Mouse (Mus musculus) thymus, postnatal 36 days (tissue): ENCODE results near the gene Cdk2ap2.
"Not testable (repeated sequence)": the region's sequence is repeated elsewhere in the genome, so short reads cannot be mapped to it uniquely, and the experiment has no call there.

Source experiments
- DNase-seq, 2 experiments: peaks; one replicate each; pipeline ENCODE4 v3.0.0; 2022; ENCODE audit warnings: mixed read lengths in 2 of 2

Gene Cdk2ap2

DNA sequence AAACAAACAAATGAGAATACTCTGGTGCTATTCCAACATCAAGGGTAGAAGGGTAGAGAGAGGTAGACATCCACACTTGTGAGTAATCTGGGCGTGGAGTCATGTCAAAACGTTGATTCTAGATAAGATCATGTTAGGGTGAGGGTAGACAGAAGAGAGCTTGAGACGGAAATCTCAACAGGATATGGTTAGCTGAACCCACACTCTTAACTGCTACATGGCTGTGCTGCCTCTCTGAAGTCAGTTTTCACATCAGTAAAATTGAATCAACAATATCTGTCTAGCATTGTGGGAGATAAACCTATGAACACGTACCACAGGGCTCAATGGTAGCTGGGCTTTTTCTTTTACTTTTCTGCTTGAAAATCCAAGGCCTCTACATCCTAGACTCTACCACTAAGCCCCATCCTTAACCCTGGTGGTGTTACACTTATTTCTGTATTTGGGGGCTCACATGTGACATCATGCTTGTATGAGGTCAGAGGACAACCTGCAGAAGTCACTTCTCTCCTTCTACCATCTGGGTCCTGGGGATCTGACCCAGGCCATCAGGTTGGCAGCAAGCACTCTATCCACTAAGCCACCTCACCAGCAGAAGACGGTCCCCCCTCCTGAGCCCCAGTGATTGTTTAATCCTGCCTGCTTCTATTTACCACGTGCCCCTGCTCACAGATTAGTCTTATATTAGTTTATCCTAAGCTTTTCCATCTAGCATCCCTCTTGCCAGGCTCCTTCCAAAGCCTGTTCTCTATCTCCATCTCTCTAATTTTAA, 22.9 kb downstream of the Cdk2ap2 start:
- no peak for DNase-seq

DNA sequence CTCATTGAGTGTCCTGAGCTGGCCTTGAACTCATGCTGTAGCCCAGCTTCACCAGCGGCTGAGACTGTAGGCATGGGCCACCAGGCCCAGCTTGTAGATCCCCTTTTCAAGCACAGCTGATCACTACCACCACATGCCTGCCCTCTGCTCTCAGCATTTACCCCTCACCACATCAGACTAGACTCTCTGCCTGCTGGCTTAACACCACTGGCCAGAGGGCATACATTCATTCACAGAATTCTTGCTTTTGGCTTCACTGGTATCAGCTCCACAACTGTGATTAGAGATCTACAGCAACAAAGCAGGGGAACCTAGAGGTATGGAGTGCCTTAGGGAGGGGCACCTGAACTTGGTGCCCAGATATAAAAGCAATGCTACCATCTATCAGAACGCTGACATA, 23.5 kb downstream of the Cdk2ap2 start:
- no peak for DNase-seq

DNA sequence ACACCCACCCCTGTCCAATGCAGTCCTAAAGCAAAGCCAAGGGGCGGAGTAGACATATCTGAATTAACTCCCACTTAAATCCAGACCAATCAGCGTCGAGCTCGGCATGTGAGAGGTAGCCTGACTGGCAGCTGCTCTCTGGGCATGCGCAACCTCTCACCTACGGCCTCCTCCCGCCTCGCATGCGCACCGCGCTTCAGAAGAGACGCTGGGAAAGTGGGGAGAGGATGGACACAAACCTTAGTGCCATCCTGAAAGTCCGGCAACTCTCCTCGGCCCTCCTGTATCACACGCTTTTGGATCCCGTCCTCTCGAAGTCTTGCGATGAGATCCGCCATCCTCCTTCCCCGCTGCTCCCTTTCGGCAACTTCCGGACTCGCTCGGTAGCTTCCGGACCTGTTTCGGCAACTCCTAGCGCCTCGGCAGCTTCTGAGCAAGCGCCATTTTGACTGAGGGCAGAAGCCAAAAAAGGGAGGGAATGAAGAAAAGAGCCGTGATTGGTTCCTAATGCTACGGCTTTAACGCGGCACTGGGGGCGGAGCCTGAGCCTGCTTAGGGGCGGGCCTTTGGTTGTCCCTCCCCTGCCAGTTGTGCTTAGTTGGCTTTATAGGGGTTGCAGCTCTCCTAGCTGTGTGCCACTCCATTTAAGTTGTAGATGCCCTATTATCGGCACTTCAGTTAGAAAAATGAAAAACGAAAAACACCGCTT, 24.3 kb downstream of the Cdk2ap2 start:
- DNase-seq: peak; percentile 98 to 99

DNA sequence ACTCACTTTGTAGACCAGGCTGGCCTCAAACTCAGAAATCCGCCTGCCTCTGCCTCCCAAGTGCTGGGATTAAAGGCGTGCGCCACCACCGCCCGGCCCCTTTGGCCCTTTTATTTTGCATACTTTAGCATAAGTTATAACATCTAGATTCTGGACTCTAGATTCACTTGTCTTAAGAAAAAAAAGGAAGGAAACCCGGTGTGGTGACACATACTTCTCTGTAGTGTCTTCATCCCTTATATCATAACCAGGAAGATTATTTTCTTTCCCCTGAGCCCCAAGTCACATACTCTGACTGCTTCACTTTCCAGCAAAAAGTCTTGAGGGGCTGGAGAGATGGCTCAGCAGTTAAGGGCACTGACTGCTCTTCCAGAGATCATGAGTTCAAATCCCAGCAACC, 24.9 kb downstream of the Cdk2ap2 start:
- DNase-seq: not testable (repeated sequence)

DNA sequence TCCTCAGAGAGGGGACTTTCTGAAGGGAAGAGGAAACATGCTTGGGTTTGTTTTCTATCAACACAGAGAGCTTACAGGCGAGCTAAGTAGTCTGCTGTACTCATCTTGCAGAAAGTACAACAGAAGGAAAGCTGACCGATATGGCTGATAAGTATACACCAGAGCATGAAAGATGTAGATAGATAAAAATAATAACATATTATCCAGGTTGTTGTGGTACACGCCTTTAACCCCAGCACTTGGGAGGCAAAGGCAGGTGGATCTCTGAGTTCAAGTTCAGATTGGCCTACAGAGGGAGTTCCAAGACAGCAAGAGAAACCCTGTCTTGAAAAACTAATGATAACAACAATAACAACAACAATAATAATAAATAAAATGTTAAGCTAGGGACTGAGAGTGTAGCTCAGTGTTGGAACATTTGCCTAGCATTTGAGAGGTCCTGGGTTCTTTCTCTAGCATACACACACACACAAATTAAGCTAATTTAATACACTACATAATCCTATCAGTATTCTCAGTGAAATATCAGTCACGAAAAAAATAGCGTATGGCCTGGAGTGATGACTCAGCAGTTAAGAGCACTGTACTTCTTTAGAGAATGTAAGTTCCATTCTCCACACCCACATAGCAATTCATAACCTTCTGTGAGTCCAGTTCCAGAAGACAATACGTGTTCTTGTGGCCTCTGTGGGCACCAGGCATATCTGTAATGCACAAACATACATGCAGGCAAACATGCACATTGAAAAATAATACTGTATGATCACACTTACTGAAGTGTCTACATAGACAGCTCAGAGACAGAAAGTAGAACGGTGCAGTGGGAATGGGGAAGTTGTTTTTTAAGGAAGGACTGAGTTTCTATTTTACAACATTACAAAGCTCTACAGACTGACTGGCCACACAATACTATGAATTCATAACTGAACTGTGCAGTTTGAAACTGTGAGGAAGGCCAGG, 25.7 kb downstream of the Cdk2ap2 start:
- no peak for DNase-seq

DNA sequence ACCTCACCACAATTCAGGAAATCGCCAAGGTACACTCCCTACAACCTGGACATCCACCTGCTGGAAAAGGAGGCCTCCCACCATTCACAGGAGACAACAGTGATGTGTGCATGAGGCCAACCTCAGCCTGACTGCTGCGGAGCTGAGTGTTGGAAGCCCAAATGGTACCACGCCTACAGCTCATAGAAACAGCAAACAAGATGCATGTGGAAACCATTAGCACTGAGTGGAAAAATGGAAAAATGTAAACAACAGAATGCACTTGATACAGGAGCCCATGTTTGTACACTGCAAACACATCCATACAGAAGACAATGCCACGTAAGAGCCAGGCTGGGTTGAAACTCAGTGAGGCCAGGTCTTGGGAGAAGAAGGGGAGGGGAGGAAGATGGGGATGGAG, 27.4 kb downstream of the Cdk2ap2 start:
- no peak for DNase-seq

DNA sequence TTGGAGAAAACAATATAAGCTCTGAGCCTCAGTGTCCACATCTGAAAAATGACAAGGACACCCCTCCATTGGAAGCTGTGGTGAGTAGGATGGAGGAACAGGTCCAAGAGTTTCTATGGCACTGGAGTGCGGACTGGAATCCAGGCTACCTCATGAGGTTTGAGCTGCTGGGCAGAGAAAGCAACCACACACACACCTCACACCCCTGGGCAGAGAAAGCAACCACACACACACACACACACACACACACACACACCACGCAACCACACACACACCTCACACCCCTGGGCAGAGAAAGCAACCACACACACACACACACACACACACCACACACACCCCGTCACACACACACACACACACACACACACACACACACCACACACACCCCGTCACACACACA, 28.3 kb downstream of the Cdk2ap2 start:
- not testable (repeated sequence) for DNase-seq

DNA sequence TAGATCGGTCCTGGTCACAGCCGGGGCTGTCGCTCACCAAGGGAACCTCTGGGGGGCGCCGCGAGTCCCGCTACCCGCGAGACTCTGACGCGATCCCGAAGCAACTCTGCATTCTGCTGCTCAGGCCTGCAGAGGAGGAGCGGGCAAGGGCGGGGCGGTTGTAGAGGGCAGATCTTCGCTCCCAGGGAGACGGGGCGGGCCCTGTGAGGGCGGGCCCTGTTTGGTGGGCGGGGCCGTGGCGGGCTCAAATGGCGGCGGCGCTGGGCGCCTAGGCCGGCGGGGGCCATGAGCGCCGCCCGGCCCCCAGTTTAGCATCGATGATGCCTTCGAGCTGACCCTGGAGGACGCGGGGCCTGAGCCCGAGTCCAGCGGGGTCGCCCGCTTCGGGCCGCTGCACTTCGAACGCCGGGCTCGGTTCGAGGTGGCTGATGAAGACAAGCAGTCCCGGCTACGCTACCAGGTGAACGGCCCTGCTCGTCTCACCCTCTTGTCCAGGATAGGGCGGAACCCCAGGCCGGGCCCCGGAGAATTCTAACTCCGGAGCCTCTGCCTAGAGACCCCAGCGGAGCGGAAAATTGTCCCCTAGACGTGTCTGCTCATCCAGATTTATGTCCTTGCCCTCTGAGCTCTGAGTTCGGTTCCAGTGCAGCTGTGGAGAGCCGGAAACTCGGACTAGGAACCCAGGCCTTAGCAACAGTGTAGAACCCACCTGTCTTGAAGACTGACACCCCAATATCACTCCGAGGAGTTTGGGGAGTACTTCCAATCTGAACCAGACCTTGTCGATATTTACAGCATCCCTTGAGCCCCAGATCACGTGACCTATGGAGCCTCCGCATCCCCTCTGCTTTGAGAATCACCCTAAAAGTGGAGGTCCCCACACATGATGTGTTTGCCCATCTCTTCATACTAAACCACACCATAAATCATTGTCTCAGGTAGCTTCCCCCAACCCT, 29.0 kb downstream of the Cdk2ap2 start, which contains the start of gene Aip:
Aip (minus strand) TSS at position 118 of the 956 bp plus-strand sequence.
- peak; percentile 98 to 99 for DNase-seq

DNA sequence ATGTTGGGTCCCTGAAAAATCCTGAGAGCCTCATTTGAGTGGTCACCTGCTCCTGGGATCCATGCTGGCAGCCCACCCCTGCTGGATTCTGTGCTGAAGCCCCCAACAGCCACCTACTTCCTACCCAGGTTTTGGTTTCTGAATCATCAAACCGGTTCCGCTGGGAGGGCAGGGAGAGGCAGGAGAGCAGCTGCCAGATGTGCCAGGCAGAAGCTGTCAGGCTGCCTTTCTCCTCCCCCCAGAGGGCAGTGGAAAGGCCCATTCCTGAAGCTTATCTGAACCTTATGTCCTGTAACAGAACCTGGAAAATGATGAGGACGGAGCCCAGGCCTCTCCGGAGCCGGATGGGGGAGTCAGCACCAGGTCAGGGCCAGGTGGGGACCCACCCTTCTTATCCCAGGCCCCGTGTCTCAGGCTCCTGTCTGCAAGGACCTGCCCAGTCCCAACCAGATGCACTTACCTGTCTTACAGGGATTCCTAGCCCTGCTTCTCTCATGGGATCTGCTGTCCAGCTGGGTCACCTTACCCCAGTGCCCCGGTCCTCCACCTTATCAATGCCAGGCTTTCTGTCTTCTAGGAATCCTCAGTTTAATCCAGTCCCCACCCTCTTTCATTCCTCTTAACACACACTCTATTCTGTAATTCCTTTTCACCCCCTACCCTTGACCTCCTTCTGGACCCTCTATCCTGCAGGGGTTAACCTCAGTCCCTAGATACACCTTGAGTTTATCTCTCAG, 29.9 kb downstream of the Cdk2ap2 start:
- DNase-seq: peak in 1 of 2 experiments; percentile 55

DNA sequence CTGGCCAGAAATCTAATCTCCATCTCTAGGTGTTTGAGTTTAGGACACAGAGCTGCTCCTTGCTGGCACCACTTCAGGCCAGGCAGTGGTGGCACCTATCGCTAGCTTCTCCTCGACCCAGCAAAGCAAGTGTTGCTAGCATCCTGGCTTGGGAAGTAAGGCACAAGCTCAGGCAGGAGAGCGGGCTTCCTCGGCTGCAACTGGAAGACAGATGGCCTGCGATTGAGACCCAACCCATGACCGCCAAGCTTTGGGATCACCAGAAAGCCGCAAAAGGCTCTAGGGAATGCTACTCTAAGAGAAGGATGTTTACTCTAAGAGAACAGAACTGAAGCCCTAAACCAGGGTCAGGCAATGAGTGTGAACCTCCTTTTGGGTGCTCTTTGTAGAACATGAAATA, 32.5 kb downstream of the Cdk2ap2 start:
- DNase-seq: no peak

DNA sequence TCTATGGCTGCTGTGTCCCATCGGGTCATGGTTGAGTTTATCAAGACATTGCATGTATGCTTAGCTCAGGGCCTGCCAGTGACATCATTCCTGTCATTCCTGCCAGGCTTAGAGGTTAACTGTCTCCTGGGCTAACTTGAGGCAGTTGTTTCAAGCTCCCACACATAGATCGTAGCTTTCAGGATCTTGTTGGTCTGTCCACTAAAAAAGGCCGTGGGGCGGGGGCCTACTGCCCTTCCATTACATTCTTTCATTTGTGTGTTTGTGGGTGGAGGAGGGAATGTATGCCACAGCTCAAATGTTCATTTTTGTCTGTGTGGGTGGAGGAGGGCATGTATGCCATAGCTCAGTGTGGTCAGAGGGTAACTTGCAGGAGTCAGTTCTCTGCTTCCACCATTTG, 33.1 kb downstream of the Cdk2ap2 start:
- no peak for DNase-seq

DNA sequence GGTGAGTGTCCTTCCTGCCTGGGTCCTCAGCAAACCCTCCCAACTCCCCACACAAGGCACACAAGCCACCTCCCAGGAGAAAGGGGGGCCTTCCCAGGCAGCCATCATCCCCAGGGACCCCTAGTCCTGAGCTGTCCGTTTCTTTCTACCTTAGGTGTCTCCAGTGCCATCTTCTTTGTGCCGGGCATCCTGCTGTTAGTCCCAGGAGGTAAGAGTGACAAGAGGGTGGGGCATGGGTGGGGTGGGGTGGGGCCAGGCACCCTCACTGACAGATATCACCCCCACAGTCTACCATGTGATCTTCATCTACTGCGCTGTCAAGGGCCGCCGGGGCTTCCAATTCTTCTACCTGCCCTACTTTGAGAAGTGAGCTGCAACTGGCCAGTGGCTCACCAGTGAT, 34.1 kb downstream of the Cdk2ap2 start:
- no peak for DNase-seq

DNA sequence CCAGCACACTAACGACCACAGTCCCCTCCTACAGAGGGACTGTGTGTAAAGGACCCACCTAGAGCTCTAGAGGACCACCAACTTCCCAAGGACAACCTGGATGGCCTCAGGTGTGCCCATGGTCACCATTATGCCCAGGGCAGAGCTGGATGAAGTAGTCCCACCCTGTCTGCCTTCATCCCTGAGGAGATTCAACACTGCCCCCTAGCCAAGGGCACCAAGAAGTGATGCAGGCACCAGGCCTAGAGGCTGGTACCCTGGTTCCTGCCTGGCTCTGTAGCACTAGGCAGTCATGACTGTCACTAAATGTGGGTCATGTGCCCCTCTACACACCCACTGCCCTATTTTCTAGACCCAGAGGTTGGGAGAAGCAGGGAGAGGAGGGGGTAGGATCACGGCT, 34.8 kb downstream of the Cdk2ap2 start:
- DNase-seq: peak in 1 of 2 experiments; percentile 43

DNA sequence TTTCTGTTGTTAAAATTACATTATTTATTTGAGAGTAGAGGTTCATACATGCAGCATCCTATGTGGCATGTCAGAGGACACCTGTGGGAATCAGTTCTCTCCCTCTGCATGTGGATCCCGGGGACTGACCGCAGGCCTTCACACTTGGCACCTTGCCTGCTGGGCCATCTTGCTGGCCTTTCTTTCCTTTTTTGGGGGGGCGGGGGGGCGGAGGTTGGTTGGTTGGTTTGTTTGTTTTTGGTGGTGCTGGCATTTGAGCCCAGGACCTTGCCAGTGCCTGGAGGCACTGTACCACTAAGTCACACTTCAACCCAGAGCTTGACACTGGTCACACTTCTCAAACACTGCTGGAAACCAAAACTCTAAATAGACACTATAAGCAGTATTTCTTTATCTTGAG, 37.4 kb downstream of the Cdk2ap2 start:
- DNase-seq: no peak

DNA sequence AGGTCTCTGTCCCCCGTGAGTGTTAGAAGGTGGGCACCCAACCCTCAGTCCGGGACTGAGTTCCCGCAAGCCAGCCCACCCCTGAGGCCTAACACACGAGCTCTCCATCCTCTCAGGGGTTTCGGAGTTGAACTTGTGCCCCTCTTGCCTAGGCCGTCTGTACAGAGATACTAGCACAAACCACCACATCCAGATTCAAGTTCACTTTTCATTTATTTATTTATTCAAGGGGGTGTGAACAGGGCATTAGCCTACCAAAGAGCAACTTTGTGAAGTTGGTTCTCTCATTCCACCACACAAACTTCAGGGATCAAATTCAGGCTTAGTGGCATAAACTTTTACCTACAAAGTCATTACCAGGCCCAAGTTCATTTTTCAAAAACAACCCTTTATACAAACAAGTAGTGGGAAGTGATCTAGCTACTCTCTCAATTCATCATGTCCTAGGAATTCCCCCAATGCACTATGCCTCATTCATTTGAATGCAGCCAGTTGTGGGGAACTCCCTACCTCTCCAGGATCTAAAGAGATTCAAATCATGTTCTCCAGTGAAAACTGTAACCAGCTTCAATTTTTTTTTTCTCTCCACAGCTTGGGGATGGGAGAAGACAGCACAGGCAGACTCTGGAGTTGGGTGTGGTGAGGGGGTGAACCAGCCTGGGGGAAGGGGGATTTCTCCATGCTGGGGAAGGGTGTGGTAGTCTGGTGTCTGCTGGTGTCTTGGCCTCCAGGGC, 38.4 kb downstream of the Cdk2ap2 start:
- not testable (repeated sequence) for DNase-seq

DNA sequence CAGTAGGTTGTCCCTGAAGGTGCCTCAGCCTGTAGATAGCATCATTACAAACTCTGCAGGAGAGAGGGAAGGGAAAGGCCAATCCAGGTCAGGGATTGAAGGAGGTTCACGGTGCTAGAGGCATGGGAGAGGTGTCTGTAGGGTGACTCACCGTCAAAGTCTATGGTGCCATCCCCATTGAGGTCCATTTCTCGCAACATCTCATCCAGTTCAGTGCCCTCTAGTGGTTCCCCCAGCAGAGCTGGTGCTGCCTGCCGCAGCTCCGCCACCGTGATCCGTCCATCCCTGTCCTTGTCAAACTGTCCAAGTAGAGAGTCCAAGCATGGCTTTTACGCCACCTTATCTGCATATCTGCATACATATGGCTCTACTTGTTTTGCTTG, 39.0 kb downstream of the Cdk2ap2 start:
- DNase-seq: peak in 1 of 2 experiments; percentile 19

DNA sequence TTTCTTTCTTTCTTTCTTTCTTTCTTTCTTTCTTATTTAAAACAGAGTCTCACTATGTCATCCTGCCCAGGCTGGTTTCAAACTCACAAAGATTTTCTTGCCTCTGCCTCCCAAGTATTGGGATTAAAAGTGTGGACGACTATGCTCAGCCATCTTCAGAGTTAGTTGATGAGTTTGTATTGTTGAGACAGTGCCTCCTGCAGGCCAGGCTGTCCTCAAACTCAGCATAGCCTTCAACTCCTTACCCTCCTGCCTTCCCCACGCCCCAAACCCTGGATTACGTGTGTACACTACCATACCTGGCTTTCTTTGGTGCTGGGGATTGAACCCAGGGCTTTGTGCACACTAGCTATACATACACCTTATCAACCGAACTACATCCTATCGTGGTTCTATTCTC, 39.5 kb downstream of the Cdk2ap2 start:
- peak in 1 of 2 experiments; percentile 13 for DNase-seq

DNA sequence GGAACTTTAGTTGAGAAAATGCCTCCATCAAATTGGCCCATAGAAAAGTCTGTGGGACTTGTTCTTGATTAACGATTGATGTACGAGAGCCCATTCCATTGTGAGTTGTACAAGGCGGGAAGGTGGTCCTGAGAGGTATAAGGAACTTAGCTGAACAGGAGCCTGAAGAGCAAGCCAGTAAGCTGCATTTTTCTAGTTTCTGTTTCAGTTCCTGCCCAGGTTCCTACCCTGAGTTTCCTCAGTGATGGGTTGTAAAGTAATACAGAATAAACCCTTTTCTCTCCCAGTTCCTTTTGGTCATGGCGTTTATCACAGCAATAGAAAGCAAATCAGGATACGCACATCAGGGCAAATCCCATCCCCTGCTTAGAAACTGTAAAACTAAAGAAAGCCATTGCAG, 40.9 kb downstream of the Cdk2ap2 start:
- no peak for DNase-seq

DNA sequence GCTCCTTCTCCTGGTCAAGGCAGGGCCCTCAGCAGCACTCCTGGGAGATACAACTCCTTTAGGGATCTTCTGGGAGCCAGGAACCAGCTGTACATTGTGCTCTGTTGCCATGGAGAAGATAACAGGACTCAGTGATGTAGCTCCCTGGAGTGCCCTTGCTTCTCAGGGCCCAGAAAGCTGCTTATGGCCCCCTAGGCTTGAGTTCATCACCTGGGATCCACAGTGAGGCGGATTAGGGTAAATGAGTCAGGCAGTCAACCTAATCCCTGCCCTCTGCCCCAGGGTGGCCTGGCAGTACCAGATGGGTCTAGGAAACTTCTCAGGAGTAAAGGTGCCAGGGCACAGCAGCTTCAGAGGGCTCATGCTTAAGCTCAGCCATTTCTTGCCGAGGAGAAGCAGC, 42.5 kb downstream of the Cdk2ap2 start, which contains the start of gene Gpr152:
Gpr152 (plus strand) TSS at position 342 of the 400 bp plus-strand sequence.
- DNase-seq: no peak

DNA sequence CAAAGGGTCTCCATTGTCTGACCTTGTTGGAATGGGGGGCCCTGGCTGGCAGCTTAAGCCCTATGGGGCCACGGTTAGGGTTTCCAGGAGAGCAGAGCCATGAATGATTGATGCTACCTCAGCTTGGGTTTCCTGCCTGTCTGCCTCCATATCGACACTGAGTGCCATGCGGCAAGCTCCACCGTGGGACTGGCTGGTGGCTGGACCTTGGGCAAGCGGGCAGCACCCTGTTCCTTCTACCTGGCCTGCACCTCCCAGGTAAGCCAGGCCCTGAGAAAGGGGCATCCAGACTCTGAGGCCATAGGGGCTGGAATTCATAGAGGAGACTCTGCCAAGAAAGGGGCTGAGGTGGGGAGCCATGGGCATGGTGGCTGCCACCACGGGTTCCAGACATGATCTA, 43.2 kb downstream of the Cdk2ap2 start:
- no peak for DNase-seq
